Comparison of ENCODE assay signal across 16 mouse cellular contexts in genomic region chr2:22775681-22776080, GRCm38 (mm10). TPM values are rescaled to one million over a fixed set of nuclear protein-coding genes. Genes with fewer than 3 reads are reported as not detected.
DNase-seq lines count a peak whose midpoint lies in the region; ATAC-seq and TF ChIP-seq lines count a peak whose summit lies in the region.
"Had no signal": no experiment of that assay in that cellular context is flagged by ENCODE, and none has a peak within 500 bp of the region (broad histone marks: within the 10 kb centered on the region; RNA-seq: fewer than 3 reads in every experiment).

No protein-coding gene starts in this region.

- no peaks in the 10 kb centered on the region for H3K79me2 ChIP-seq in liver, adult 2 months (ENCODE audit: control insufficient read depth, insufficient read depth, low read length)
- H3K79me2 ChIP-seq in MEL (ENCODE audit: control insufficient read depth, insufficient read depth, low read length, poor library complexity) (peaks cover 40% of the 10 kb centered on the region), macrophage (ENCODE audit: inconsistent target) (peaks cover 63% of the 10 kb centered on the region)

- H3K27me3 ChIP-seq in liver, adult 2 months (ENCODE audit: control insufficient read depth, insufficient read depth, low read length) = no peaks in the 10 kb centered on the region; the same call in 1 of the 2 replicates
- no peaks in the 10 kb centered on the region for H3K27me3 ChIP-seq in MEL (ENCODE audit: control insufficient read depth in 1 of 2, insufficient read depth in 2 of 2, low read length in 2 of 2)
- H3K27me3 ChIP-seq in embryonic facial prominence, embryonic 14.5 days (replicated peaks; ENCODE audit: control insufficient read depth, insufficient read depth, low read length) = no peaks in the 10 kb centered on the region
- H3K27me3 ChIP-seq in neural tube, embryonic 15.5 days (replicated peaks) = peaks cover 11% of the 10 kb centered on the region; the same call in 1 of the 2 replicates

- H3K27ac ChIP-seq in liver, adult 2 months (replicated peaks; ENCODE audit: insufficient read depth, low read depth, low read length) = no peak overlapping the region
- H3K27ac ChIP-seq in MEL (ENCODE audit: control insufficient read depth, low read depth, low read length) (peak overlapping the region; percentile 95), macrophage (peak overlapping the region; percentile 97)
- no peak overlapping the region for H3K27ac ChIP-seq in embryonic facial prominence, embryonic 14.5 days (replicated peaks; ENCODE audit: low read depth, low read length)
- no peak overlapping the region for H3K27ac ChIP-seq in neural tube, embryonic 15.5 days (replicated peaks)
- H3K27ac ChIP-seq: embryonic facial prominence, embryonic 12.5 days; kidney, embryonic 15.5 days; midbrain, embryonic 15.5 days had no signal

- TF ChIP-seq EP300 in MEL (IDR thresholded peaks at IDR 0.05; ENCODE audit: low read depth in 1 of 2, low read length in 2 of 2) = no peak

- TF ChIP-seq CTCF in liver, adult 2 months (IDR thresholded peaks at IDR 0.05; ENCODE audit: low read depth, low read length) = no peak
- TF ChIP-seq CTCF in MEL (IDR thresholded peaks at IDR 0.05 in 2 of 3, conservative IDR thresholded peaks at IDR 0.05 in 1 of 3; ENCODE audit: control insufficient read depth in 1 of 3, insufficient read depth in 1 of 3, low read depth in 2 of 3, low read length in 3 of 3, poor library complexity in 1 of 3, severe bottlenecking in 1 of 3) = no peak

- no peak for DNase-seq in liver, adult 2 months (ENCODE audit: extremely low read depth, low read depth, low spot score)
- DNase-seq in liver (no peak), MEL (ENCODE audit: low read depth, low spot score) (no peak)
- peak; percentile 55 for DNase-seq in embryonic facial prominence, embryonic 14.5 days (ENCODE audit: low spot score)
- no peak for DNase-seq in frontal cortex, adult 2 months (ENCODE audit: extremely low spot score in 1 of 2, low spot score in 1 of 2)
- DNase-seq: cerebellum, adult 11-12 months; cerebellum, postnatal 36 days; gastrocnemius, postnatal 10 days; right cerebral cortex, postnatal 25 days had no signal

- H3K4me1 ChIP-seq in liver, adult 2 months (ENCODE audit: control insufficient read depth, insufficient read depth, low read length) = no peaks in the 10 kb centered on the region
- H3K4me1 ChIP-seq in MEL (ENCODE audit: control insufficient read depth in 1 of 2, insufficient read depth in 2 of 2, low read length in 2 of 2) = peaks cover 36 to 40% of the 10 kb centered on the region in 2 experiments
- peaks cover 12% of the 10 kb centered on the region; the same call in 1 of the 2 replicates for H3K4me1 ChIP-seq in embryonic facial prominence, embryonic 14.5 days (ENCODE audit: control insufficient read depth, insufficient read depth, low read length)
- H3K4me1 ChIP-seq in neural tube, embryonic 15.5 days = peaks cover 9% of the 10 kb centered on the region

- H3K4me2 ChIP-seq in embryonic facial prominence, embryonic 14.5 days (ENCODE audit: low read depth, low read length) = peak overlapping the region; percentile 87; the same call in 1 of the 2 replicates
- no peak overlapping the region for H3K4me2 ChIP-seq in neural tube, embryonic 15.5 days
- H3K4me2 ChIP-seq: midbrain, embryonic 15.5 days had no signal

- H3K36me3 ChIP-seq in liver, adult 2 months (ENCODE audit: control insufficient read depth, insufficient read depth, low read length) = no peaks in the 10 kb centered on the region
- H3K36me3 ChIP-seq in MEL (ENCODE audit: control insufficient read depth in 1 of 2, insufficient read depth in 2 of 2, low read length in 2 of 2) = peaks cover 0 to 56% of the 10 kb centered on the region in 2 experiments; a peak in 3 of 4 replicates
- no peaks in the 10 kb centered on the region for H3K36me3 ChIP-seq in embryonic facial prominence, embryonic 14.5 days (ENCODE audit: control insufficient read depth, insufficient read depth, low read length)
- peaks cover 15% of the 10 kb centered on the region; the same call in 1 of the 2 replicates for H3K36me3 ChIP-seq in macrophage (ENCODE audit: inconsistent target)
- H3K36me3 ChIP-seq in neural tube, embryonic 15.5 days = no peaks in the 10 kb centered on the region
- H3K36me3 ChIP-seq: embryonic facial prominence, embryonic 12.5 days; kidney, embryonic 15.5 days; midbrain, embryonic 15.5 days had no signal

- H3K9me3 ChIP-seq in MEL (replicated peaks; ENCODE audit: insufficient read depth, low read length) = no peaks in the 10 kb centered on the region
- H3K9me3 ChIP-seq in embryonic facial prominence, embryonic 14.5 days (ENCODE audit: control insufficient read depth, low read length) = no peaks in the 10 kb centered on the region
- H3K9me3 ChIP-seq in neural tube, embryonic 15.5 days (replicated peaks) = no peaks in the 10 kb centered on the region
- H3K9me3 ChIP-seq: embryonic facial prominence, embryonic 12.5 days; kidney, embryonic 15.5 days; midbrain, embryonic 15.5 days had no signal

- 0 out of 2 replicates have a peak overlapping the region, but pooled peaks have one; percentile 7 for H3K4me3 ChIP-seq in liver, adult 2 months (ENCODE audit: insufficient read depth, low read depth, low read length)
- H3K4me3 ChIP-seq in MEL (ENCODE audit: control insufficient read depth in 1 of 2, insufficient read depth in 1 of 2, low read depth in 2 of 2, low read length in 2 of 2) = peak overlapping the region; percentile 39 to 91; a peak in 3 of 4 replicates
- H3K4me3 ChIP-seq in embryonic facial prominence, embryonic 14.5 days (ENCODE audit: low read depth, low read length) = no peak overlapping the region
- peak overlapping the region; percentile 79 for H3K4me3 ChIP-seq in macrophage (ENCODE audit: inconsistent target)
- no peak overlapping the region for H3K4me3 ChIP-seq in neural tube, embryonic 15.5 days (replicated peaks)
- H3K4me3 ChIP-seq: embryonic facial prominence, embryonic 12.5 days; kidney, embryonic 15.5 days; midbrain, embryonic 15.5 days had no signal

- ATAC-seq in embryonic facial prominence, embryonic 14.5 days (ENCODE audit: low read depth) = no peak
- no peak for ATAC-seq in neural tube, embryonic 15.5 days (ENCODE audit: low FRiP score)
- ATAC-seq: forebrain, embryonic 14.5 days; midbrain, embryonic 15.5 days; Patski had no signal

- TF ChIP-seq RAD21 in MEL (IDR thresholded peaks at IDR 0.05; ENCODE audit: low read depth, low read length) = no peak

- H3K9ac ChIP-seq in liver, adult 2 months (ENCODE audit: low read depth, low read length) = no peak overlapping the region
- peak overlapping the region; percentile 95 for H3K9ac ChIP-seq in MEL (ENCODE audit: control insufficient read depth, low read depth, low read length, poor library complexity, severe bottlenecking)
- H3K9ac ChIP-seq in embryonic facial prominence, embryonic 14.5 days (ENCODE audit: low read depth, low read length) = no peak overlapping the region
- no peak overlapping the region for H3K9ac ChIP-seq in neural tube, embryonic 15.5 days (replicated peaks)
- H3K9ac ChIP-seq: embryonic facial prominence, embryonic 12.5 days; kidney, embryonic 15.5 days; midbrain, embryonic 15.5 days had no signal

- TF ChIP-seq POLR2A in liver, adult 2 months (IDR thresholded peaks at IDR 0.05; ENCODE audit: extremely low read depth, insufficient read depth, low read length) = no peak
- no peak for TF ChIP-seq POLR2A in MEL (IDR thresholded peaks at IDR 0.05; ENCODE audit: control insufficient read depth in 1 of 2, insufficient read depth in 1 of 2, low read depth in 1 of 2, low read length in 2 of 2, poor library complexity in 1 of 2)

- 58% methylated on average over 3 of the region's 3 CpGs for WGBS in liver, adult 2 months
- 29% methylated on average over 3 of the region's 3 CpGs for WGBS in embryonic facial prominence, embryonic 14.5 days
- WGBS in macrophage (ENCODE audit: missing documents) = 11% methylated on average over 3 of the region's 3 CpGs
- 79% methylated on average over 3 of the region's 3 CpGs for WGBS in neural tube, embryonic 15.5 days

TF ChIP-seq in MEL, 35 proteins besides CTCF, POLR2A, EP300 and RAD21:
- TF ChIP-seq MAZ (IDR thresholded peaks at IDR 0.05; ENCODE audit: low read depth, low read length) (0 out of 2 replicates have a peak, but pooled peaks have one; percentile 5), USF2 (IDR thresholded peaks at IDR 0.05; ENCODE audit: borderline replicate concordance in 1 of 2, insufficient read depth in 1 of 2, low read depth in 1 of 2, low read length in 2 of 2) (no peak), CHD1 (IDR thresholded peaks at IDR 0.05; ENCODE audit: low read depth, low read length) (peak; percentile 21; the same call in 1 of the 2 replicates), POLR2AphosphoS2 (IDR thresholded peaks at IDR 0.05; ENCODE audit: low read length) (no peak), MYB (IDR thresholded peaks at IDR 0.05; ENCODE audit: low read depth, low read length) (no peak)

RNA-seq across cellular contexts. Expression of gene Apbb1ip, which starts 1.8 kb away (rescaled TPM):
- 0.65 and 0.87 TPM in 2 replicates for total RNA-seq in liver, adult 2 months (2014; rRNA removed)
- 0.44 and 0.64 TPM in 2 replicates for polyA plus RNA-seq in liver, adult 2 months (2012; rRNA removed)
- 7.4 and 10.8 TPM in 2 replicates for total RNA-seq in MEL (2012; rRNA removed)
- polyA plus RNA-seq in MEL (2012; ENCODE audit: insufficient read depth in 1 of 2, insufficient read length in 2 of 2, low read depth in 1 of 2, low replicate concordance in 2 of 2, missing spikeins in 1 of 2) (10 to 100 TPM in 1 of 2 experiments, not detected in 1; 60.7 TPM), macrophage (2018) (99.7 to 351 TPM (median 202 TPM) in 3 replicates)
- polyA plus RNA-seq in embryonic facial prominence, embryonic 14.5 days (2014; fragmentation: Nextera tagmentation; extraction: Ambion mirVana) = 3.1 and 3.3 TPM in 2 replicates
- 100 to 1,000 TPM; 222 to 530 (median 259) TPM for total RNA-seq in macrophage (2018; cell fraction: chromatin; rRNA removed)
- total RNA-seq in macrophage (2018; cell fraction: cytosol; rRNA removed) = 100 to 1,000 TPM; 125 to 227 (median 154) TPM
- 100 to 1,000 TPM; 128 to 303 (median 191) TPM for total RNA-seq in macrophage (2018; cell fraction: nucleus; rRNA removed)
- 3.5 and 3.8 TPM in 2 replicates for polyA plus RNA-seq in frontal cortex, adult 2 months (2012; rRNA removed)
- 1.2 and 4.7 TPM in 2 replicates for polyA plus RNA-seq in neural tube, embryonic 15.5 days (2015; fragmentation: Nextera tagmentation; extraction: Ambion mirVana)
- polyA plus RNA-seq: Patski had no signal

Comparison
In these comparisons a context has a peak if more than half of its experiments do, and no peak if none do; other contexts are left out.
1. H3K27ac ChIP-seq: peak in MEL (single experiment) and macrophage (single experiment); none in liver, adult 2 months (single experiment), embryonic facial prominence, embryonic 14.5 days (single experiment) and neural tube, embryonic 15.5 days (single experiment).
2. H3K4me3 ChIP-seq: peak in liver, adult 2 months (single experiment), MEL (2 of 2) and macrophage (single experiment); none in embryonic facial prominence, embryonic 14.5 days (single experiment) and neural tube, embryonic 15.5 days (single experiment).